Mouse (Mus musculus) lung, postnatal 25 days (tissue): ENCODE results near the gene Gm813.

Experiments used
- DNase-seq: peaks from one replicate; pipeline ENCODE4 v3.0.0; 2022; ENCODE audit warnings: low spot score

Gm813 gene

GRCm38 (mm10) chr16:58604680-58605079, 12.1 kb downstream of the Gm813 start:
- DNase-seq = no peak

- DNase-seq = no peak
Observed at GRCm38 (mm10) chr16:58603831-58604230, 12.9 kb downstream of the Gm813 start.

- DNase-seq = no peak
Observed at GRCm38 (mm10) chr16:58600846-58601245, 15.9 kb downstream of the Gm813 start.

- no peak for DNase-seq
Observed at GRCm38 (mm10) chr16:58591299-58591698, 25.5 kb downstream of the Gm813 start.

GRCm38 (mm10) chr16:58589444-58589843, 27.3 kb downstream of the Gm813 start:
- DNase-seq = no peak

GRCm38 (mm10) chr16:58573949-58574722, 42.6 kb downstream of the Gm813 start:
- peak; percentile 10 for DNase-seq

GRCm38 (mm10) chr16:58570694-58571264, 46.0 kb downstream of the Gm813 start:
- no peak for DNase-seq
